Mouse (Mus musculus) C2C12 (cell line): Measurements from ENCODE around the gene Luzp1. TPM values are rescaled to one million over a fixed set of nuclear protein-coding genes. Genes with fewer than 3 reads are reported as not detected.

Experiments used
- H3K27me3 ChIP-seq: one replicate; pipeline ENCODE4 v1.6.1; 2011; ENCODE audit not compliant: control insufficient read depth, insufficient read depth, insufficient read length
- H3K36me3 ChIP-seq: one replicate; pipeline ENCODE4 v1.6.1; 2011; ENCODE audit not compliant: control insufficient read depth, insufficient read depth
- H3K4me3 ChIP-seq: one replicate; pipeline ENCODE4 v1.5.1; 2011; ENCODE audit warnings: mild to moderate bottlenecking, control low read depth; ENCODE audit not compliant: poor library complexity, insufficient read depth, severe bottlenecking
- H3K79me2 ChIP-seq: one replicate; pipeline ENCODE4 v1.6.1; 2011; ENCODE audit not compliant: control insufficient read depth, insufficient read depth
- H3K79me3 ChIP-seq: one replicate; pipeline ENCODE4 v1.6.1; 2011; ENCODE audit warnings: low read depth, control low read depth
- H3ac ChIP-seq: one replicate; pipeline ENCODE3; 2011; ENCODE audit warnings: low read depth; ENCODE audit not compliant: control insufficient read depth, insufficient read length
- CEBPB ChIP-seq: IDR thresholded peaks from one replicate; pipeline ENCODE4 v1.6.1; 2011; ENCODE audit warnings: low read depth, mild to moderate bottlenecking, control low read depth, moderate library complexity
- CTCF ChIP-seq: IDR thresholded peaks from one replicate; pipeline ENCODE4 v1.5.1; 2011; ENCODE audit not compliant: control insufficient read depth, insufficient read depth, insufficient read length
- FOSL1 ChIP-seq: IDR thresholded peaks from one replicate; pipeline ENCODE4 v1.8.0; 2011; ENCODE audit warnings: mild to moderate bottlenecking, low read length; ENCODE audit not compliant: poor library complexity, insufficient read depth, severe bottlenecking
- MAX ChIP-seq: IDR thresholded peaks from one replicate; pipeline ENCODE4 v1.6.1; 2011; ENCODE audit warnings: mild to moderate bottlenecking, control low read depth
- MYOD1 ChIP-seq: IDR thresholded peaks from one replicate; pipeline ENCODE4 v1.6.1; 2011; ENCODE audit warnings: low read depth; ENCODE audit not compliant: control insufficient read depth, insufficient read length
- MYOG ChIP-seq: IDR thresholded peaks from one replicate; pipeline ENCODE4 v1.6.1; 2011; ENCODE audit not compliant: control insufficient read depth, insufficient read length; ENCODE audit errors: extremely low read depth
- USF1 ChIP-seq: IDR thresholded peaks from one replicate; pipeline ENCODE4 v1.6.1; 2011; ENCODE audit warnings: low read depth, mild to moderate bottlenecking, control low read depth, moderate library complexity
- polyA plus RNA-seq: library from polyadenylated mRNA; unstranded; fragments of >200 nt; fragmentation: generic; extraction: Trizol; gene quantifications from one replicate; pipeline ENCODE4 v1.2.1, GENCODE M21; 2012; ENCODE audit warnings: missing spikeins

Luzp1 gene
- polyA plus RNA-seq, 1 experiment, result 16.1 TPM

DNA sequence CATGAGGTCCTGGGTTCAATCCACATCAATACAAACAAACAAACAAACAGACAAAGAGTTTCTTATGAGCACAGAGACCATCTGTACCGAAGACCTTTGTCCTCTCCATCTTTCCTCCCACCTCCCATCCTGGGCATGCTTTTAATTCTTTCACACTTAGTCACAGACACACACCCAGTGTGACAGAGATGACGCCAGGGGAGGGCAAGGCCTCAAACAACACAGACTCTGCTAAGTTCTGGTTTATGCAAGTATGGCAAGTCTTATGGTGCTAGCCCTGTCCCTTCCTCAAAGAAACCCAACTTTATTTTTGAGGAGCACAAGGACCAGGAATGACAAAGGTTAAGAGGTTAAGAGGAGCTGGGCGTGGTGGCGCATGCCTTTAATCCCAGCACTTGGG is 19.3 kb upstream of the Luzp1 start:
- H3K79me3 ChIP-seq, result no peaks in the 10 kb centered on the region
- no peaks in the 10 kb centered on the region for H3K27me3 ChIP-seq
- H3K36me3 ChIP-seq, result no peaks in the 10 kb centered on the region
- H3K79me2 ChIP-seq, result no peaks in the 10 kb centered on the region
- TF ChIP-seq MYOG (no peak), MAX (peak; percentile 22)
- no peak overlapping the region for H3K4me3 ChIP-seq
- H3ac ChIP-seq, result no peak overlapping the region

DNA sequence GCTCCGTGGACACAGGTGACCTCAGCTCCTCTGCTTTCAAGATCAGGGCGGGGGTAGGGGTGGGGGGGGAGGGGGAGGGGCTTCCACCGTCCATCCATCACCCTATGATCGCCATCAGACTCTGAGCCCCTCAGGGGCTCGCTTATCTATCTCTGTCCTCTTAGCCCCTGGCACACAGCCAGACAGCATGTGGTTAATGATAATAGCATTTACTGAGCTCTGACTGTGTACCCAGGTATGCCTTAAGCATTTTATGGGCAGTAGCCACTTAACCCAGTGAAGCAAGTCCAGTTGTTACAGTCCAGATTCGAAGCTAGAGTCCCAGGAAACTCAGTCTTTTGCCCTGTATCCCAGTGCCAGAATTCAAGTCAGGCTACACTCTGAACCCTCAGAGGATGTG is 18.0 kb upstream of the Luzp1 start:
- H3K36me3 ChIP-seq, result no peaks in the 10 kb centered on the region
- no peaks in the 10 kb centered on the region for H3K27me3 ChIP-seq
- TF ChIP-seq CTCF (no peak), MYOG (no peak), FOSL1 (no peak), MAX (no peak), CEBPB (no peak), USF1 (no peak), MYOD1 (no peak)
- H3ac ChIP-seq, result no peak overlapping the region
- H3K79me2 ChIP-seq, result no peaks in the 10 kb centered on the region
- H3K4me3 ChIP-seq, result no peak overlapping the region
- no peaks in the 10 kb centered on the region for H3K79me3 ChIP-seq

DNA sequence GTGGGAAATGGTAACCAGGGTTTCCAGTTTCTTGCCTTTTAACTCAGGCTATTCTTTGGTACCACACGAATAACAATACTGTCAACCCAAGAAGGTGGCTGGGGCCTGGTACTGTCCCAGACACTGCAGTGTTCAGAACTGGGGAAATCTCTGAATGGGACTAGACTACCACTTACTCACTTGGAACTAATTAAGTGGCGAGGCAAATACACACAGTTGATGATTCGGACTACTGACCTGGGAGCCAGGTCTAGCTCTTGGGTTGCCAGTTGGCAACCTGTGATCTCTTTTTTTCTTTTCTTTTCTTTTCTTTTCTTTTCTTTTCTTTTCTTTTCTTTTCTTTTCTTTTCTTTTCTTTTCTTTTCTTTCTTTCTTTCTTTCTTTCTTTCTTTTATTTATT is 17.3 kb upstream of the Luzp1 start:
- Histone ChIP-seq H3ac (no peak overlapping the region), H3K4me3 (no peak overlapping the region)
- no peak for TF ChIP-seq CEBPB
- TF ChIP-seq MYOG, result no peak
- no peak for TF ChIP-seq MAX
- no peak for TF ChIP-seq FOSL1
- no peak for TF ChIP-seq MYOD1
- no peak for TF ChIP-seq USF1
- TF ChIP-seq CTCF, result no peak

GRCm38 (mm10) chr4:136452792-136453191 is 16.8 kb upstream of the Luzp1 start:
- no peaks in the 10 kb centered on the region for H3K79me2 ChIP-seq
- H3K4me3 ChIP-seq, result no peak overlapping the region
- TF ChIP-seq MYOG, result no peak
- TF ChIP-seq MAX, result no peak
- no peak for TF ChIP-seq CEBPB
- no peak for TF ChIP-seq USF1
- TF ChIP-seq MYOD1, result no peak
- TF ChIP-seq CTCF, result no peak
- TF ChIP-seq FOSL1, result no peak
- no peaks in the 10 kb centered on the region for H3K79me3 ChIP-seq
- H3K27me3 ChIP-seq, result no peaks in the 10 kb centered on the region
- no peaks in the 10 kb centered on the region for H3K36me3 ChIP-seq
- H3ac ChIP-seq, result no peak overlapping the region

More for the DNA sequence above, 17.3 kb upstream of the Luzp1 start:
- Histone ChIP-seq H3K79me2 (no peaks in the 10 kb centered on the region), H3K36me3 (no peaks in the 10 kb centered on the region), H3K79me3 (no peaks in the 10 kb centered on the region), H3K27me3 (no peaks in the 10 kb centered on the region)

GRCm38 (mm10) chr4:136454850-136455260 is 14.7 kb upstream of the Luzp1 start:
- no peak overlapping the region for H3K4me3 ChIP-seq
- peak overlapping the region; percentile 52 for H3ac ChIP-seq

GRCm38 (mm10) chr4:136456516-136457218 is 12.9 kb upstream of the Luzp1 start:
- H3K36me3 ChIP-seq, result no peaks in the 10 kb centered on the region
- H3ac ChIP-seq, result no peak overlapping the region
- H3K4me3 ChIP-seq, result no peak overlapping the region
- TF ChIP-seq CTCF (no peak), MAX (no peak), MYOG (no peak)
- H3K79me2 ChIP-seq, result no peaks in the 10 kb centered on the region
- H3K27me3 ChIP-seq, result no peaks in the 10 kb centered on the region
- H3K79me3 ChIP-seq, result no peaks in the 10 kb centered on the region

More at GRCm38 (mm10) chr4:136454850-136455260, 14.7 kb upstream of the Luzp1 start:
- Histone ChIP-seq H3K27me3 (no peaks in the 10 kb centered on the region), H3K79me3 (no peaks in the 10 kb centered on the region), H3K36me3 (no peaks in the 10 kb centered on the region), H3K79me2 (no peaks in the 10 kb centered on the region)
- TF ChIP-seq CTCF (peak; percentile 65), FOSL1 (no peak)
